Comparison of ENCODE assay signal across 9 mouse cellular contexts in genomic region chr19:44755378-44755692, GRCm38 (mm10). TPM values are rescaled to one million over a fixed set of nuclear protein-coding genes. Genes with fewer than 3 reads are reported as not detected.
DNase-seq lines count a peak whose midpoint lies in the region; ATAC-seq and TF ChIP-seq lines count a peak whose summit lies in the region.
"Had no signal": no experiment of that assay in that cellular context is flagged by ENCODE, and none has a peak within 500 bp of the region (broad histone marks: within the 10 kb centered on the region; RNA-seq: fewer than 3 reads in every experiment).

No protein-coding gene starts in this region.

- peak overlapping the region; percentile 98 for H3K27ac ChIP-seq in kidney, embryonic 15.5 days
- no peak overlapping the region for H3K27ac ChIP-seq in embryonic facial prominence, embryonic 14.5 days (replicated peaks; ENCODE audit: low read depth, low read length)
- H3K27ac ChIP-seq in hindbrain, embryonic 14.5 days, result peak overlapping the region; percentile 89
- H3K27ac ChIP-seq in midbrain, postnatal 0 days (ENCODE audit: low read depth, low read length), result no peak overlapping the region
- H3K27ac ChIP-seq: liver, embryonic 15.5 days had no signal

- peak overlapping the region; percentile 78 for H3K4me2 ChIP-seq in kidney, embryonic 15.5 days
- H3K4me2 ChIP-seq in embryonic facial prominence, embryonic 14.5 days (ENCODE audit: low read depth, low read length), result peak overlapping the region; percentile 55; the same call in 1 of the 2 replicates
- H3K4me2 ChIP-seq in hindbrain, embryonic 14.5 days (replicated peaks), result peak overlapping the region; percentile 55
- peak overlapping the region; percentile 32; the same call in 1 of the 2 replicates for H3K4me2 ChIP-seq in midbrain, postnatal 0 days (ENCODE audit: low read depth, low read length, poor library complexity, severe bottlenecking)

- WGBS in kidney, embryonic 15.5 days, result 1% methylated on average over 13 of the region's 13 CpGs
- WGBS in embryonic facial prominence, embryonic 14.5 days, result 0% methylated on average over 11 of the region's 13 CpGs
- under 1% methylated on average over 13 of the region's 13 CpGs for WGBS in hindbrain, embryonic 14.5 days
- under 1% methylated on average over 12 of the region's 13 CpGs for WGBS in midbrain, postnatal 0 days

- H3K27me3 ChIP-seq in kidney, embryonic 15.5 days, result peaks cover 88% of the 10 kb centered on the region
- H3K27me3 ChIP-seq in embryonic facial prominence, embryonic 14.5 days (replicated peaks; ENCODE audit: control insufficient read depth, insufficient read depth, low read length), result peaks cover 99% of the 10 kb centered on the region
- H3K27me3 ChIP-seq in hindbrain, embryonic 14.5 days (ENCODE audit: control insufficient read depth, insufficient read depth, low read length), result peaks cover 77% of the 10 kb centered on the region
- peaks cover 86% of the 10 kb centered on the region for H3K27me3 ChIP-seq in midbrain, postnatal 0 days (ENCODE audit: insufficient read depth, low read length)

- H3K36me3 ChIP-seq in kidney, embryonic 15.5 days, result no peaks in the 10 kb centered on the region
- no peaks in the 10 kb centered on the region for H3K36me3 ChIP-seq in embryonic facial prominence, embryonic 14.5 days (ENCODE audit: control insufficient read depth, insufficient read depth, low read length)
- no peaks in the 10 kb centered on the region for H3K36me3 ChIP-seq in hindbrain, embryonic 14.5 days (replicated peaks; ENCODE audit: control insufficient read depth, insufficient read depth)
- no peaks in the 10 kb centered on the region for H3K36me3 ChIP-seq in midbrain, postnatal 0 days (ENCODE audit: insufficient read depth, low read length)
- H3K36me3 ChIP-seq: liver, embryonic 15.5 days had no signal

- H3K4me1 ChIP-seq in kidney, embryonic 15.5 days, result peaks cover 62% of the 10 kb centered on the region
- H3K4me1 ChIP-seq in embryonic facial prominence, embryonic 14.5 days (ENCODE audit: control insufficient read depth, insufficient read depth, low read length), result peaks cover 6% of the 10 kb centered on the region; the same call in 1 of the 2 replicates
- H3K4me1 ChIP-seq in hindbrain, embryonic 14.5 days (replicated peaks; ENCODE audit: control insufficient read depth, insufficient read depth, low read length), result peaks cover 13% of the 10 kb centered on the region; the same call in 1 of the 2 replicates
- no peaks in the 10 kb centered on the region for H3K4me1 ChIP-seq in midbrain, postnatal 0 days (ENCODE audit: insufficient read depth, low read length)

- H3K4me3 ChIP-seq in kidney, embryonic 15.5 days (replicated peaks), result peak overlapping the region; percentile 74
- H3K4me3 ChIP-seq in embryonic facial prominence, embryonic 14.5 days (ENCODE audit: low read depth, low read length), result peak overlapping the region; percentile 37; the same call in 1 of the 2 replicates
- peak overlapping the region; percentile 47 for H3K4me3 ChIP-seq in hindbrain, embryonic 14.5 days (replicated peaks; ENCODE audit: low read length)
- H3K4me3 ChIP-seq in midbrain, postnatal 0 days (ENCODE audit: low read depth, low read length), result no peak overlapping the region

- DNase-seq in kidney, adult 9 months, result no peak
- no peak for DNase-seq in embryonic facial prominence, embryonic 14.5 days (ENCODE audit: low spot score)
- no peak for DNase-seq in hindbrain, embryonic 14.5 days (ENCODE audit: low spot score)
- DNase-seq in midbrain, postnatal 0 days (ENCODE audit: low spot score), result no peak
- no peak for DNase-seq in right cerebral cortex, postnatal 4 days
- DNase-seq in cerebellum, postnatal 25 days, result no peak
- no peak for DNase-seq in layer of hippocampus, adult 11-12 months (ENCODE audit: low spot score)

- H3K9me3 ChIP-seq in kidney, embryonic 15.5 days (replicated peaks), result no peaks in the 10 kb centered on the region
- no peaks in the 10 kb centered on the region for H3K9me3 ChIP-seq in embryonic facial prominence, embryonic 14.5 days (ENCODE audit: control insufficient read depth, low read length)
- H3K9me3 ChIP-seq in hindbrain, embryonic 14.5 days (ENCODE audit: control insufficient read depth, low read length), result no peaks in the 10 kb centered on the region
- H3K9me3 ChIP-seq in midbrain, postnatal 0 days (ENCODE audit: low read length), result no peaks in the 10 kb centered on the region
- H3K9me3 ChIP-seq: liver, embryonic 15.5 days had no signal

- H3K9ac ChIP-seq in kidney, embryonic 15.5 days, result peak overlapping the region; percentile 91
- no peak overlapping the region for H3K9ac ChIP-seq in embryonic facial prominence, embryonic 14.5 days (ENCODE audit: low read depth, low read length)
- peak overlapping the region; percentile 71 for H3K9ac ChIP-seq in hindbrain, embryonic 14.5 days
- H3K9ac ChIP-seq in midbrain, postnatal 0 days (replicated peaks; ENCODE audit: low read length, poor library complexity, severe bottlenecking), result no peak overlapping the region
- H3K9ac ChIP-seq: liver, embryonic 15.5 days had no signal

- no peak for TF ChIP-seq CTCF in midbrain, postnatal 0 days (IDR thresholded peaks at IDR 0.05)

- ATAC-seq in kidney, embryonic 15.5 days (replicated peaks; ENCODE audit: low FRiP score), result no peak
- ATAC-seq in embryonic facial prominence, embryonic 14.5 days (ENCODE audit: low read depth), result no peak
- no peak for ATAC-seq in hindbrain, embryonic 14.5 days (ENCODE audit: low FRiP score)
- ATAC-seq in midbrain, postnatal 0 days (ENCODE audit: low FRiP score), result no peak

RNA-seq across cellular contexts. Expression of gene Pax2, which starts 0.5 kb away (rescaled TPM):
- polyA plus RNA-seq in kidney, embryonic 15.5 days (2015; fragmentation: Nextera tagmentation; extraction: Ambion mirVana), result 34.6 and 36.9 TPM in 2 replicates
- polyA plus RNA-seq in embryonic facial prominence, embryonic 14.5 days (2014; fragmentation: Nextera tagmentation; extraction: Ambion mirVana), result 0.14 and 0.22 TPM in 2 replicates
- 18.7 and 22.1 TPM in 2 replicates for polyA plus RNA-seq in hindbrain, embryonic 14.5 days (2014; fragmentation: Nextera tagmentation; extraction: Ambion mirVana)
- 0.28 and 0.77 TPM in 2 replicates for total RNA-seq in midbrain, postnatal 0 days (2014; rRNA removed)
- 0.19 and 0.21 TPM in 2 replicates for polyA plus RNA-seq in midbrain, postnatal 0 days (2015; fragmentation: Nextera tagmentation; extraction: Ambion mirVana)
- polyA plus RNA-seq: liver, embryonic 15.5 days had no signal

Comparison
In these comparisons a context has a peak if more than half of its experiments do, and no peak if none do; other contexts are left out.
1. H3K27ac ChIP-seq: peak in kidney, embryonic 15.5 days (single experiment) and hindbrain, embryonic 14.5 days (single experiment); none in embryonic facial prominence, embryonic 14.5 days (single experiment) and midbrain, postnatal 0 days (single experiment).
2. H3K9ac ChIP-seq: peak in kidney, embryonic 15.5 days (single experiment) and hindbrain, embryonic 14.5 days (single experiment); none in embryonic facial prominence, embryonic 14.5 days (single experiment) and midbrain, postnatal 0 days (single experiment).
3. RNA of gene Pax2, which starts 0.5 kb away (polyA plus RNA-seq): 34.6 to 36.9 TPM in kidney, embryonic 15.5 days and 18.7 to 22.1 TPM in hindbrain, embryonic 14.5 days; 0.14 to 0.22 TPM in embryonic facial prominence, embryonic 14.5 days and 0.19 to 0.21 TPM in midbrain, postnatal 0 days; every median in the first group is over 10 times any median in the second.
4. Peak in every context shown above with its lines, with median percentiles within 50 percentile points of each other: H3K4me2 ChIP-seq.